Mouse (Mus musculus): ENCODE measurements around the gene Plekhm2. TPM values are rescaled to one million over a fixed set of nuclear protein-coding genes. Genes with fewer than 3 reads are reported as not detected.

The Plekhm2 gene
- polyA plus RNA-seq (2016; fragmentation: Nextera tagmentation; extraction: Ambion mirVana): 9.8 and 10.6 TPM in 2 replicates

DNA sequence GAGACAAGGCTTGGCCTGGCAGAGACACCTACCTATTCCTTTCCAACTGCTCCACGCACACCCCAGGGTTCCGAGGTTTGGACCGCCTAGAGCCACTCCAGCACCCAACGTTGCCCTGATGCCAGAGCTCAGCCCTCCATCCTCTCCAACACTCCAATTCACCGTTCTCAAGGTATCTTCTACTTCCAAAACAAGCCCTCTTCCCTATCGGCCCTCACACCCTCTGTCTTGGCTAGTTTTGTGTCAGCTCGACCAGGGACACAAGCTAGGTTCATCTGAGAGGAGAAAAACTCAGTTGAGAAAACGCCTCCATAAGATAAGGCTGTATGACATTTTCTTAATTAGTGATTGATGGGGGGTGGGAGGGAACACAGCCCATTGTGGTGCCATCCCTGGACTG, at the start of gene Plekhm2:
Gene Plekhm2, minus strand, starts transcription at position 101 of the 400 bp plus-strand sequence.
- ATAC-seq (ENCODE audit: insufficient number of reproducible peaks, insufficient read depth, low FRiP score, low TSS enrichment): no peak

DNA sequence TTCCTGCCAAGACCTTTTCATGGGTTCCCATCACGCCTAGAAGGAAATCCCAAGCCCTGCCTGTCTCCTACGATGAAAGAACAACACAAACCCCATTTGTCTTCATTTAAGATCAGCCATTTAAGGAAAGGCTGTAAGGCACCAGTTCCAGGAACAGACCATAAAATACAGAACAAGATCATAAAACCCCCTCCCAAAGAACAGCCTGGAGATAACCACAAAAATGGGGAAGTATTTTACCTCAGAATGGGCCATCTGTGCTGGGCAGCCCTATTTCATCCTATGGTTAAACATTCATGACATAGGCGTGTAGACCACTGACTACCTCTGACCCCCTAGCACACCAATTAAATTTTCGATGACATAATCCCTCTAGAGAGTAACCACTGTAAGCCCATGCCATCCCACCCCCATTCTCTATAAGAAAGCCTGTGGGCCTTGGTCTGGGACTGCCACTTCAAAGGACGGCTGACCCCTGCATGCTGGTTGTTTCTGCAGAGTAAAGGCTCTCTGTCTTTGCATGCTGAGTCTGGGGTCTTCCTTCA, 49.0 kb upstream of the Plekhm2 start:
- H3K27me3 ChIP-seq: no peaks in the 10 kb centered on the region
- 88% methylated on average over 5 of the region's 5 CpGs for WGBS
- H3K36me3 ChIP-seq: peaks cover 44% of the 10 kb centered on the region
- H3K27ac ChIP-seq: no peak overlapping the region
- peaks cover 6% of the 10 kb centered on the region for H3K4me1 ChIP-seq
- no peak overlapping the region for H3K4me3 ChIP-seq
- no peak for ATAC-seq (ENCODE audit: insufficient number of reproducible peaks, insufficient read depth, low FRiP score, low TSS enrichment)
- no peak overlapping the region for H3K9ac ChIP-seq
- H3K9me3 ChIP-seq: no peaks in the 10 kb centered on the region
- H3K4me2 ChIP-seq (replicated peaks): no peak overlapping the region

More for the DNA sequence above, at the start of gene Plekhm2:
- H3K4me3 ChIP-seq: peak within 1 kb of the TSS; percentile 77
- H3K9ac ChIP-seq: peak within 1 kb of the TSS; percentile 93
- peak within 1 kb of the TSS; percentile 88 for H3K4me2 ChIP-seq (replicated peaks)
- 73% methylated on average over 8 of the region's 8 CpGs for WGBS
- no peaks in the 10 kb centered on the region for H3K27me3 ChIP-seq
- no peaks in the 10 kb centered on the region for H3K9me3 ChIP-seq
- peak within 1 kb of the TSS; percentile 37 for H3K27ac ChIP-seq
- peaks cover 14% of the 10 kb centered on the region for H3K4me1 ChIP-seq
- H3K36me3 ChIP-seq: peaks cover 10% of the 10 kb centered on the region

DNA sequence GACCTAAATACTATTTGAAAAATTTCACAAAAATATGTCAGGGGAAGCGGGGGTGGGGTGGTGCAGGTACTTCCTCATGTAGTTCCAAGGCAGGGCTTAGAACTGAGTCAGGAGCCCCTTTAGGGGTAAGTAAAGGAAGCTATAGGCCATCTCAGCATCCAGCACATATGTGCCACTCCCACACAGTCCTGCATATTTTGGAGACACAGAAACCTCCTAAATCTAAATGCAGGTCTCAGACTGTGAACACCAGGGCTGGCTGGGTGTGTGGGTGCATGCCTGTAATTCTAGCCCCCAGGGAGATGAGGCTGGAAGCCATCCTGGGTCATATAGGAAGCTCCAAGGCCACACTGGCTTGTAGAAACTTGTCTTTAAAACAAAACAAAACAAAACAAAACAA, 46.6 kb upstream of the Plekhm2 start:
- peaks cover 67% of the 10 kb centered on the region for H3K36me3 ChIP-seq
- H3K9me3 ChIP-seq: no peaks in the 10 kb centered on the region
- 95% methylated on average over 1 of the region's 1 CpGs for WGBS
- H3K27ac ChIP-seq: no peak overlapping the region
- peaks cover 6% of the 10 kb centered on the region for H3K4me1 ChIP-seq
- H3K27me3 ChIP-seq: no peaks in the 10 kb centered on the region
- H3K9ac ChIP-seq: no peak overlapping the region
- H3K4me3 ChIP-seq: no peak overlapping the region
- no peak overlapping the region for H3K4me2 ChIP-seq (replicated peaks)
- ATAC-seq (ENCODE audit: insufficient number of reproducible peaks, insufficient read depth, low FRiP score, low TSS enrichment): no peak

DNA sequence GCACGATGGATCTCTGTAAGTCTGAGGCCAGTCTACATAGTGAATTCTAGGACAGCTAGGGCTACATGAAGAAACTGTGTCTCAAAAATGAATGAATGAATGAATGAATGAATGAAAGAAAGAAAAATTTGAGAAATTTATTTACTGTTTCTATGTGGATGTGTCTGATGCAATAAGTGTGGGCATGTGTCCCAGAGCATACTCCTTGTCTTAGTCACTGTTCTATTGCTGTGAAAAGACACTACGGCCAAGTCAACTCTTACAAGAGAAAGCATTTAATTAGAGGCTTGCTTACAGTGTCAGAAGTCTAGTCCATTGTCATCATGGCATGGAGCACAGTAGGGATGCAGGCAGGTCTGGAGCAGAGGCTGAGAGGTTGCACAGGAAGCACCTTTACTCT, 44.3 kb upstream of the Plekhm2 start:
- Histone ChIP-seq H3K27me3 (no peaks in the 10 kb centered on the region), H3K9me3 (no peaks in the 10 kb centered on the region), H3K36me3 (peaks cover 90% of the 10 kb centered on the region), H3K4me2 (replicated peaks) (no peak overlapping the region), H3K9ac (no peak overlapping the region), H3K27ac (no peak overlapping the region), H3K4me3 (no peak overlapping the region), H3K4me1 (no peaks in the 10 kb centered on the region)
- WGBS: 97% methylated on average over 2 of the region's 2 CpGs
- ATAC-seq (ENCODE audit: insufficient number of reproducible peaks, insufficient read depth, low FRiP score, low TSS enrichment): no peak

DNA sequence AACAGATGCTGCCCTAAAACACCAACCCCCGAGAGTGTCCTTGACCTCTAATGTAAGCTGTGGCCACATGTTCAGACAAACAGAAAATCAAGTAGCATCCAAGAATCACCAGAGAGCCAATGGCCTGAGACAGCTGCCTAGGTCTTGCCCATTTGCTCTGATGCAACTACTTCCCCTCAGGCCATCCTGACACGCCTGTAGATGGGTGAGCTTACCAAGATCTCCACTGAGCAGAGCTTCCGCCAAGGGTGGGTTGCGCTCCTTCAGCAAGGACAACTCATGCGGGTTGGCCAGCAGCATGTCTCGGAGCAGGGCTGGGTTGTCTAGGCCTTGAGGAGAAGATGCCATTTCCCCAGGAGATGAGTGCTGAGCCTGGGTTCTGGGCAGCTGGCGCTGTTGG, 43.3 kb upstream of the Plekhm2 start:
- Histone ChIP-seq H3K4me3 (no peak overlapping the region), H3K4me2 (replicated peaks) (no peak overlapping the region), H3K4me1 (no peaks in the 10 kb centered on the region), H3K27ac (no peak overlapping the region), H3K27me3 (no peaks in the 10 kb centered on the region), H3K9me3 (no peaks in the 10 kb centered on the region), H3K9ac (no peak overlapping the region), H3K36me3 (peaks cover 93% of the 10 kb centered on the region)
- ATAC-seq (ENCODE audit: insufficient number of reproducible peaks, insufficient read depth, low FRiP score, low TSS enrichment): no peak
- WGBS: 88% methylated on average over 7 of the region's 7 CpGs

DNA sequence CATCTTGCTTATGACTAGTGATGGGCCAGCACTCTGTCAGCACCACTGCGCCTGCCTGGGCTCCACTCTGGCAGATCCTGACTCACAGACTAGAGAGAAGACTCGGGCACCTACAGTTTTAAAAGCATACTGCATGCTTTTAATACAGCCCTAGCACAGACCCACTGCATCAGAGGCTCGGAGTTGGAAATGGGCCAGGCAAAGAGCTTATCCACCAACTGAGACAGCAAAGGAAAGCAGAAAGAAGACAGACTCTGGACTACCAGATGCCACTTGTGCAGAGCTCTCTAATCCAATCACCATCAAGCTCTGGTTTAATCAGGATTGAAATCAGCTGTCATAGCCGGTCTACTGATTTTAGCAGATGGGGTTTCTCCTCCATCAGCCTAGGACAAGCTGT, 40.6 kb upstream of the Plekhm2 start:
- no peaks in the 10 kb centered on the region for H3K27me3 ChIP-seq
- no peaks in the 10 kb centered on the region for H3K9me3 ChIP-seq
- H3K4me1 ChIP-seq: no peaks in the 10 kb centered on the region
- no peak overlapping the region for H3K4me2 ChIP-seq (replicated peaks)
- H3K27ac ChIP-seq: no peak overlapping the region
- ATAC-seq (ENCODE audit: insufficient number of reproducible peaks, insufficient read depth, low FRiP score, low TSS enrichment): no peak
- H3K4me3 ChIP-seq: no peak overlapping the region
- 82% methylated on average over 4 of the region's 4 CpGs for WGBS
- peaks cover 88% of the 10 kb centered on the region for H3K36me3 ChIP-seq
- H3K9ac ChIP-seq: no peak overlapping the region

DNA sequence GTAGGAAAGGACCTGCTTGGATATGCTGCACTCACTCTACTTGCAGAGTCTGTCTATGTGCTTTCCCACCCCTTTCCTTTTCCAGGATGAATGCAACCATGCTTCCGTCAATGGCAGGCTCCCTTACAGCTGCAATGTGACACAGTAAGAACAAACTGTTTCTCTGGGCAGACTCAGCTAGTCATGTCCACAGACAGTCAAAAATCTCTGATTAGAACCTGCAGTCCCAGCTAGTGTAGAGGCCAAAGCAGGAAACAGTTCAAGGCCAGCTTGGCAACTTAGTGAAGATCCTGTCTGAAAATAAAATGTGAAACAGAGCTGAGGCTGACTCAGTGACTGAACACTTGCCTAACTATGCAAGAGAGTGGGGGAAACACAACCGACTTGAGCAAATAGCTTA, 39.9 kb upstream of the Plekhm2 start:
- Histone ChIP-seq H3K9me3 (no peaks in the 10 kb centered on the region), H3K4me2 (replicated peaks) (no peak overlapping the region), H3K9ac (no peak overlapping the region), H3K4me3 (no peak overlapping the region), H3K4me1 (no peaks in the 10 kb centered on the region), H3K27me3 (no peaks in the 10 kb centered on the region), H3K27ac (no peak overlapping the region), H3K36me3 (peaks cover 89% of the 10 kb centered on the region)
- no peak for ATAC-seq (ENCODE audit: insufficient number of reproducible peaks, insufficient read depth, low FRiP score, low TSS enrichment)
- WGBS: 93% methylated on average over 2 of the region's 2 CpGs

DNA sequence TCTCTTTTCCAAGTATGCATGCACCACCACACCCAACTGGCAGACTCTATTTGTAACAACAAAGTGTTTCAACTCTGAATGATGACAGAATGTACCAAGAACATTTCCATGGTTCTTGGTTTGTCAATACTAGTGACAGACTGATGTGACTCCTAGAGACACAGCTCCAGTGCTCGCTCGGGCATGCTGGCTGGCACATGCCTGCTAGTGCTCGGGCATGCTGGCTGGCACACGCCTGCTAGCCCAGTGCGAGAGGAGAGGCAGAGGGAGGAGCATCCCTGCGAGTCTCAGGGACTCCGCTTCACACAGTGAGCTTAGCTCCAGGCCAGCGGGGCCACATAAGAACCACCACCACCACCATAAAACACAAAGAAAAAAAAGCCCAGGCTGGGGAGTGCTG, 30.0 kb upstream of the Plekhm2 start:
- H3K27me3 ChIP-seq: no peaks in the 10 kb centered on the region
- no peak overlapping the region for H3K27ac ChIP-seq
- H3K4me2 ChIP-seq (replicated peaks): no peak overlapping the region
- H3K4me1 ChIP-seq: no peaks in the 10 kb centered on the region
- no peak for ATAC-seq (ENCODE audit: insufficient number of reproducible peaks, insufficient read depth, low FRiP score, low TSS enrichment)
- no peak overlapping the region for H3K9ac ChIP-seq
- 96% methylated on average over 8 of the region's 8 CpGs for WGBS
- H3K9me3 ChIP-seq: no peaks in the 10 kb centered on the region
- H3K4me3 ChIP-seq: no peak overlapping the region
- H3K36me3 ChIP-seq: peaks cover 86% of the 10 kb centered on the region

DNA sequence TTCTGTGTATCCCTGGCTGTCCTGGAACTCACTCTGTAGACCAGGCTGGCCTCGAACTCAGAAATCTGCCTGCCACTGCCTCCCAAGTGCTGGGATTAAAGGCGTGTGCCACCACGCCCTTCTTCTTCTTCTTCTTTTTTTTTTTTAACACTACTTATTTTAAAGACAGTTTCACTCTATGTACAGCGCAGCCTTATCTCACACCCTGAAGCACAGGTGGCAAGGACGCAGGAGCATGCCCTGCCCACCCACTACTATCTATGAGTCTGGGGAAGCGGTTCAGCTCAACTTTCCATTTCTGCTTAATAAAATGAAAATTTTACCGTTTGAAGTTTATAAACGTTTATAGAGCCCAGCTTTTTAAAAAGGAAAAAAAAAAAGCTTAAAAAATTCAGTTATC, 23.8 kb upstream of the Plekhm2 start:
- 90% methylated on average over 8 of the region's 8 CpGs for WGBS

DNA sequence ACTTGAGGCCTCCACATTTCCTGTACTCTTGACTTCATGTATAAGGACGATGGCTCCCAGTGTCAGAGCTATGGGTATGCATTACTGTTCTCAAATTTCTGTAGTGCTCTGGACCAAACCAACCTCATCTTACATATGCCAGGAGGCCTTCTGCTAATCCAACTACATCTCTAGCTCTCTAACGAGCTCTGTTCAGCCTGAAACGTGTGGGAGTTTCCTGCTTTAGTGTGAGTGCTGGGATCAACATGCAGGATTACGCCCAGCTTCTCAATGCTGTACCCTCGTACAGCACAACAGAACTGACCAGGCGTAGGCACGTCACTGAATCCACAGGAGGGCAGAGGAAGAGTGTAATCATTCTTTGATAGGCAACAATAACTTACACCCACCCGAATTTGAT, 21.8 kb upstream of the Plekhm2 start:
- no peak overlapping the region for H3K27ac ChIP-seq
- no peak overlapping the region for H3K9ac ChIP-seq
- ATAC-seq (ENCODE audit: insufficient number of reproducible peaks, insufficient read depth, low FRiP score, low TSS enrichment): no peak
- H3K9me3 ChIP-seq: no peaks in the 10 kb centered on the region
- H3K4me2 ChIP-seq (replicated peaks): no peak overlapping the region
- no peaks in the 10 kb centered on the region for H3K27me3 ChIP-seq
- peaks cover 71% of the 10 kb centered on the region for H3K36me3 ChIP-seq
- no peak overlapping the region for H3K4me3 ChIP-seq
- WGBS: 83% methylated on average over 8 of the region's 8 CpGs
- H3K4me1 ChIP-seq: no peaks in the 10 kb centered on the region

More for the DNA sequence above, 23.8 kb upstream of the Plekhm2 start:
- H3K36me3 ChIP-seq: peaks cover 75% of the 10 kb centered on the region
- H3K9ac ChIP-seq: no peak overlapping the region
- H3K9me3 ChIP-seq: no peaks in the 10 kb centered on the region
- H3K4me2 ChIP-seq (replicated peaks): no peak overlapping the region
- H3K4me3 ChIP-seq: no peak overlapping the region
- no peaks in the 10 kb centered on the region for H3K27me3 ChIP-seq
- no peak for ATAC-seq (ENCODE audit: insufficient number of reproducible peaks, insufficient read depth, low FRiP score, low TSS enrichment)
- H3K27ac ChIP-seq: no peak overlapping the region
- H3K4me1 ChIP-seq: no peaks in the 10 kb centered on the region

DNA sequence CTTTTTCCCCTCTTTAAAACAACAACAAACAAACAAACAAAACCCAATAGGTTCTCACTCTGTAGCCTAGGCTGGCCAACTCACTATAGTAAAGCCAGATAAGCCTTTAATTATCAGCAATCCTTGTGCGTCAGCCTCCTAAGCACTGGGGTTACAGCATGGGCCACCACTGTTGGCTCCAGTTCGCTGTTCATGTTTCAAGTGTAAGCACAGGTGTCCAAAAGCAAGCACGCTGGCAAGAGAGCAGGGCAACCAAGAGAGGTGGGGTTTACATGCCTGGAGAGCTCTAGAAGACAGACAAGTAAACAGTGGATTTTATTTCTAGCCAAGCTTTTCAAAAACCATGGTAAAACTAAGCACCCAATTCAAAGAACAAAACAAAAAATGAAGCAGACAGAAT, 21.4 kb upstream of the Plekhm2 start:
- ATAC-seq (ENCODE audit: insufficient number of reproducible peaks, insufficient read depth, low FRiP score, low TSS enrichment): no peak

DNA sequence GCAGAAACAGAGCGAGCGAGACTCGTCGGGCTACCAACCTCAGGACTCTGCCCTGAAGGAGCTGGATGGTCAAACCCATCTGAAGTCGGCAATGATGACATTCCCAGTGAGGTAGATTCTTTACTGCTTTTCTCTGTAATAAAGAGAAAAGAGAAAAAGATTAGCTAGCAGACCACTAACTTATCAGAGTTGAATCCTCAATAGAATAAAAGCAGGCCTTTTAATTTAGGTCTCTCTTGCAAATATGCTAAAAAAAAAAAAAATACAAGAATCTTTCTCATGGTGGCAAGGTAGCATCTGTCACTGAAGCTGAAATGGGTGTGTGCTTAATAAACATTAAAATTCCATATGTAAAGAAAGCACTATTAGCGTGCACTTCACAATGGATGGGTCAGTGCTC, 20.8 kb upstream of the Plekhm2 start, which contains the start of gene Rsc1a1:
Gene Rsc1a1, minus strand, starts transcription at position 101 of the 400 bp plus-strand sequence.
- H3K27ac ChIP-seq: no peak within 1 kb of the TSS
- H3K9me3 ChIP-seq: no peaks in the 10 kb centered on the region
- no peaks in the 10 kb centered on the region for H3K27me3 ChIP-seq
- no peak within 1 kb of the TSS for H3K4me2 ChIP-seq (replicated peaks)
- 94% methylated on average over 6 of the region's 6 CpGs for WGBS
- H3K36me3 ChIP-seq: peaks cover 64% of the 10 kb centered on the region
- H3K4me3 ChIP-seq: no peak within 1 kb of the TSS
- no peak for ATAC-seq (ENCODE audit: insufficient number of reproducible peaks, insufficient read depth, low FRiP score, low TSS enrichment)
- peaks cover 5% of the 10 kb centered on the region; the same call in 1 of the 2 replicates for H3K4me1 ChIP-seq
- H3K9ac ChIP-seq: no peak within 1 kb of the TSS

More for the DNA sequence above, 21.4 kb upstream of the Plekhm2 start:
- no peaks in the 10 kb centered on the region for H3K27me3 ChIP-seq
- peaks cover under 1% of the 10 kb centered on the region; the same call in 1 of the 2 replicates for H3K4me1 ChIP-seq
- 83% methylated on average over 3 of the region's 3 CpGs for WGBS
- peaks cover 67% of the 10 kb centered on the region for H3K36me3 ChIP-seq
- H3K4me3 ChIP-seq: no peak overlapping the region
- H3K9ac ChIP-seq: no peak overlapping the region
- H3K9me3 ChIP-seq: no peaks in the 10 kb centered on the region
- H3K27ac ChIP-seq: no peak overlapping the region
- no peak overlapping the region for H3K4me2 ChIP-seq (replicated peaks)

All from embryonic facial prominence, embryonic 12.5 days (tissue).